Mouse (Mus musculus): ENCODE measurements at regions not wholly inside any gene's neighbourhood (a gene's known extent, or its start where the extent isn't known, plus 50 kb on each side); places are given as distances from the start of the nearest gene placed in this dataset.

- in situ Hi-C loops (cut with MboI; ENCODE audit: unreplicated experiment in 2 of 2), result no loop called here
Observed at GRCm38 (mm10) chr1:6928658-6929057, 2121.0 kb downstream of the Gm37988 start.

- in situ Hi-C loops (cut with MboI; ENCODE audit: unreplicated experiment in 2 of 2), result no loop called here
Observed at GRCm38 (mm10) chr1:6931876-6932275, 2124.2 kb downstream of the Gm37988 start.

- in situ Hi-C loops (cut with MboI; ENCODE audit: unreplicated experiment in 2 of 2), result no loop called here
Observed at GRCm38 (mm10) chr1:6969838-6970237, 2162.1 kb downstream of the Gm37988 start.

GRCm38 (mm10) chr1:6973749-6974327 is 2166.1 kb downstream of the Gm37988 start:
- in situ Hi-C loops (cut with MboI; ENCODE audit: unreplicated experiment in 2 of 2), result no loop called here

- in situ Hi-C loops (cut with MboI; ENCODE audit: unreplicated experiment in 2 of 2), result loop anchor here in 1 of 2 experiments (5.0 to 25.0 kb wide), 3 partner anchors 117 to 572 kb away; no protein-coding TSS in a partner anchor
Observed at GRCm38 (mm10) chr1:6979626-6980025, 2171.9 kb downstream of the Gm37988 start.

- in situ Hi-C loops (cut with MboI; ENCODE audit: unreplicated experiment in 2 of 2), result loop anchor here in 1 of 2 experiments (5.0 to 25.0 kb wide), 2 partner anchors 403 to 577 kb away; no protein-coding TSS in a partner anchor
Observed at GRCm38 (mm10) chr1:6984226-6984625, 2176.5 kb downstream of the Gm37988 start.

- in situ Hi-C loops (cut with MboI; ENCODE audit: unreplicated experiment in 2 of 2), result loop anchor here in 1 of 2 experiments (25.0 kb wide), 1 partner anchor 390 kb away; no protein-coding TSS in a partner anchor
Observed at GRCm38 (mm10) chr1:6997611-6998010, 2189.9 kb downstream of the Gm37988 start.

- in situ Hi-C loops (cut with MboI; ENCODE audit: unreplicated experiment in 2 of 2), result loop anchor here (5.0 to 10.0 kb wide), 4 partner anchors 127 to 375 kb away; no protein-coding TSS in a partner anchor
Observed at GRCm38 (mm10) chr1:7010184-7010583, 2202.5 kb downstream of the Gm37988 start.
